Mouse (Mus musculus) G1E (cell line): ENCODE data around the gene Tmod1. TPM values are rescaled to one million over a fixed set of nuclear protein-coding genes. Genes with fewer than 3 reads are reported as not detected.

ENCODE experiments used
- ATAC-seq: 2 replicates; pipeline ENCODE4 v1.8.0; 2016; ENCODE audit warnings: mild to moderate bottlenecking; ENCODE audit not compliant: insufficient number of reproducible peaks, poor library complexity, low FRiP score, severe bottlenecking; ENCODE audit errors: extremely low read depth
- DNase-seq: peaks from one replicate; pipeline ENCODE4 v3.0.0; 2012; ENCODE audit warnings: low spot score
- H3K27me3 ChIP-seq: 2 replicates; pipeline ENCODE4 v1.6.1; 2012; ENCODE audit warnings: mild to moderate bottlenecking, low read length, inconsistent platforms; ENCODE audit not compliant: insufficient read depth
- H3K36me3 ChIP-seq: replicated peaks from 2 replicates; pipeline ENCODE3; 2012; ENCODE audit warnings: mild to moderate bottlenecking, inconsistent platforms
- H3K4me1 ChIP-seq: 2 replicates; pipeline ENCODE4 v1.6.1; 2012; ENCODE audit warnings: low read depth, low read length, inconsistent platforms, mixed read lengths; ENCODE audit not compliant: insufficient read depth
- H3K4me3 ChIP-seq: 2 replicates; pipeline ENCODE4 v1.5.1; 2012; ENCODE audit warnings: low read depth, mild to moderate bottlenecking, inconsistent platforms, low read length, moderate library complexity, mixed read lengths
- H3K9me3 ChIP-seq: replicated peaks from 2 replicates; pipeline ENCODE4 v1.6.1; 2012; ENCODE audit warnings: inconsistent platforms
- CTCF ChIP-seq: IDR thresholded peaks from 2 replicates; pipeline ENCODE4 v1.5.1; 2012; ENCODE audit warnings: low read depth, low read length, inconsistent platforms, mixed read lengths
- GATA1 ChIP-seq: IDR thresholded peaks from 2 replicates; pipeline ENCODE4 v1.6.1; 2012; ENCODE audit warnings: borderline replicate concordance, low read length, inconsistent platforms, mixed read lengths
- GATA2 ChIP-seq: IDR thresholded peaks from 2 replicates; pipeline ENCODE4 v1.6.1; 2012; ENCODE audit warnings: low read depth, low read length, inconsistent platforms, borderline replicate concordance
- POLR2AphosphoS5 ChIP-seq: IDR thresholded peaks from 2 replicates; pipeline ENCODE4 v1.6.1; 2012; ENCODE audit warnings: low read depth, low read length, inconsistent platforms; ENCODE audit not compliant: insufficient replicate concordance
- TAL1 ChIP-seq: conservative IDR thresholded peaks from 2 replicates; pipeline ENCODE4 v1.6.1; 2012; ENCODE audit warnings: low read depth, low read length, inconsistent platforms, mixed read lengths
- polyA plus RNA-seq: library from polyadenylated mRNA; stranded (reverse); fragments of >175 nt; gene quantifications from 2 replicates; pipeline ENCODE4 v1.2.3, GENCODE M21; 2012
- total RNA-seq, 2 experiments: library from RNA; stranded (forward) in 1 of 2; stranded (reverse) in 1 of 2; fragments of 200-1000 nt in 1 of 2; fragments of >200 nt in 1 of 2; fragmentation: Nextera tagmentation in 1 of 2; gene quantifications; 2 replicates each; pipeline ENCODE4 v1.2.3; 2014 to 2017

Tmod1 gene
- total and polyA plus RNA-seq, 3 experiments = 0.64 to 14.6 (median 1.1) TPM

- no peak for ATAC-seq
- Histone ChIP-seq H3K4me3 (no peak overlapping the region), H3K4me1 (no peaks in the 10 kb centered on the region), H3K36me3 (no peaks in the 10 kb centered on the region), H3K27me3 (no peaks in the 10 kb centered on the region), H3K9me3 (no peaks in the 10 kb centered on the region)
- TF ChIP-seq POLR2AphosphoS5 (no peak), CTCF (no peak), TAL1 (no peak), GATA2 (no peak), GATA1 (no peak)
- no peak for DNase-seq
Observed at GRCm38 (mm10) chr4:46082555-46082954, 43.8 kb downstream of the Tmod1 start.

GRCm38 (mm10) chr4:46084416-46085172, 45.9 kb downstream of the Tmod1 start:
- Histone ChIP-seq H3K4me1 (no peaks in the 10 kb centered on the region), H3K36me3 (no peaks in the 10 kb centered on the region), H3K9me3 (no peaks in the 10 kb centered on the region), H3K4me3 (no peak overlapping the region), H3K27me3 (no peaks in the 10 kb centered on the region)
- ATAC-seq = no peak
- DNase-seq = no peak
- TF ChIP-seq CTCF (no peak), POLR2AphosphoS5 (no peak), GATA1 (no peak), TAL1 (no peak), GATA2 (no peak)

- no peak for TF ChIP-seq CTCF
- no peak for TF ChIP-seq GATA1
- TF ChIP-seq GATA2 = no peak
- no peak for TF ChIP-seq TAL1
- ATAC-seq = no peak
Observed at GRCm38 (mm10) chr4:46085223-46085811, 46.6 kb downstream of the Tmod1 start.

GRCm38 (mm10) chr4:46086718-46087426, 48.1 kb downstream of the Tmod1 start:
- Histone ChIP-seq H3K4me3 (no peak overlapping the region), H3K4me1 (no peaks in the 10 kb centered on the region), H3K9me3 (no peaks in the 10 kb centered on the region), H3K27me3 (no peaks in the 10 kb centered on the region), H3K36me3 (no peaks in the 10 kb centered on the region)
- TF ChIP-seq TAL1 (no peak), POLR2AphosphoS5 (no peak), GATA2 (no peak), GATA1 (no peak), CTCF (no peak)
- DNase-seq (no peak), ATAC-seq (no peak)

More at GRCm38 (mm10) chr4:46085223-46085811, 46.6 kb downstream of the Tmod1 start:
- Histone ChIP-seq H3K27me3 (no peaks in the 10 kb centered on the region), H3K36me3 (no peaks in the 10 kb centered on the region), H3K9me3 (no peaks in the 10 kb centered on the region), H3K4me1 (no peaks in the 10 kb centered on the region), H3K4me3 (no peak overlapping the region)
- no peak for DNase-seq

- TF ChIP-seq GATA1 (no peak), POLR2AphosphoS5 (no peak), GATA2 (no peak), TAL1 (no peak), CTCF (no peak)
- ATAC-seq (no peak), DNase-seq (no peak)
- Histone ChIP-seq H3K4me3 (no peak overlapping the region), H3K4me1 (no peaks in the 10 kb centered on the region), H3K36me3 (no peaks in the 10 kb centered on the region), H3K27me3 (no peaks in the 10 kb centered on the region), H3K9me3 (no peaks in the 10 kb centered on the region)
Observed at GRCm38 (mm10) chr4:46087427-46087771, 48.7 kb downstream of the Tmod1 start.

- DNase-seq = no peak
- TF ChIP-seq GATA2 (no peak), GATA1 (no peak), CTCF (no peak), TAL1 (no peak), POLR2AphosphoS5 (no peak)
- Histone ChIP-seq H3K4me1 (no peaks in the 10 kb centered on the region), H3K36me3 (no peaks in the 10 kb centered on the region), H3K4me3 (no peak overlapping the region), H3K27me3 (no peaks in the 10 kb centered on the region), H3K9me3 (no peaks in the 10 kb centered on the region)
- ATAC-seq = no peak
Observed at GRCm38 (mm10) chr4:46087852-46088251, 49.1 kb downstream of the Tmod1 start.
